Mouse (Mus musculus) skeletal muscle tissue, postnatal 0 days (tissue): ENCODE results near the gene Vmn2r4. TPM values are rescaled to one million over a fixed set of nuclear protein-coding genes. Genes with fewer than 3 reads are reported as not detected.

ENCODE experiments used
- polyA plus RNA-seq: library from polyadenylated mRNA; unstranded; fragments of >200 nt; fragmentation: Nextera tagmentation; extraction: Ambion mirVana; gene quantifications from 2 replicates; pipeline ENCODE4 v1.2.1, GENCODE M21; 2015

Vmn2r4 gene
- not detected in 2 replicates for polyA plus RNA-seq

DNA sequence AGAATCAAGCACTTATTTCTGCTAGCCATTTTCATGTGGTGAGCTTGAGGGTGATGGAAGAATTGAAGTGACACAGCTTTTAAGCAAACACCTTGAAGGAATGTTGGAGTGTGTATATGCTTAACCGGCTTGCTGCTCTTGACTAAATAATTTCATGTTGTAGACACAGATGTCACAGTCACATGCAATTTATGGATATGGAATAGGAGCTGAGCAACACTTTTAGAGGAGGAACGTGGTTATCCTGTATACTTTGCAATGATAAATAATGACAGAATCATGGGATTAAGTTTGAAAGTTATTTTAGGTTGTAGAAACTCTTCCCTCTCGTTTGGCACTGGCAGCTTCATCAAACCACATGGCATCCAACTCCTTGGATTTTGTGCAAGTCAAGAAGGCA lies at the start of gene Vmn2r4:
Vmn2r4 (minus strand) TSS at position 101 of the 400 bp plus-strand sequence.

Other genes with a start within 250 kb of the Vmn2r4 start
- gene Vmn2r3, start 125.7 kb downstream of the Vmn2r4 start, polyA plus RNA-seq = not detected in 2 replicates
- not detected in 2 replicates for gene Vmn2r5, start 94.5 kb upstream of the Vmn2r4 start, polyA plus RNA-seq
- gene Vmn2r6, start 150.5 kb upstream of the Vmn2r4 start, polyA plus RNA-seq = not detected in 2 replicates